Mouse (Mus musculus): Measurements from ENCODE around the gene Myl6b. TPM values are rescaled to one million over a fixed set of nuclear protein-coding genes. Genes with fewer than 3 reads are reported as not detected.
"Not testable (repeated sequence)": the region's sequence is repeated elsewhere in the genome, so short reads cannot be mapped to it uniquely, and the experiment has no call there.

Myl6b gene
- polyA plus RNA-seq, 1 experiment = 24.5 TPM

DNA sequence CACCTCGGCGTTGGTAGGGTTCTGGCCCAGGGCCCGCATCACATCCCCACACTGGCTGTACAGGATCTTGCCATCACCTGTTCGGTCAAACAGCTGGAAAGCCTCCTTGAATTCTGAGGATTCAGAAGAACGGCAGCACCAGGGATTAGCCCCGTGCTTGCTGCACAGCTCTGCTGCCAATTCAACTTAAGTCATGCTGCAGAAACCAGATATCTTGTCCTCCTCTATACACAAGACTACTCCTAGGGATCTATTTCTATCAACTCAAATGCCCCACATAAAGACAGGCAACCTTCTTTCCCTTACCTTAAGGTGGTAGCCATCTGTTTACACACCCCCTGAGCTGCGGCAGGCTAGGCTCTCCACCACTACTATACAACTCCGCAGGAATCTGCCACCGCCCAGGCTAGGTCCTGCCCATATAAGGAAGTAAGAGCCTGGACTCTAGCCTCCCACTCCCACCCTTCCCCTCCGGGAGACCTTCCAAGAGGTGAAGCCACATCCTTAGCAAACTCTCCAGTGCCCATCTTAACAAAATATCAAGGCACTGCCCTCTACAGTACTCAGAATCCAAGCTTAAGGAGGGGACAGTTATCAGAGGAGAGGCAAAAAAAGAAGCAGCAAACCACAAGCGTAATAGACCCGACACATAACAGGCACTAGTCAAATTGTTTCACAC is 5.7 kb downstream of the Myl6b start:
- Histone ChIP-seq H3K27ac (replicated peaks; ENCODE audit: low read depth, low read length) (peak overlapping the region; percentile 99), H3K4me3 (ENCODE audit: insufficient read depth, low read depth, low read length) (peak overlapping the region; percentile 88), H3K4me1 (ENCODE audit: control insufficient read depth, insufficient read depth, insufficient read length, low read length) (peaks cover 6% of the 10 kb centered on the region)

DNA sequence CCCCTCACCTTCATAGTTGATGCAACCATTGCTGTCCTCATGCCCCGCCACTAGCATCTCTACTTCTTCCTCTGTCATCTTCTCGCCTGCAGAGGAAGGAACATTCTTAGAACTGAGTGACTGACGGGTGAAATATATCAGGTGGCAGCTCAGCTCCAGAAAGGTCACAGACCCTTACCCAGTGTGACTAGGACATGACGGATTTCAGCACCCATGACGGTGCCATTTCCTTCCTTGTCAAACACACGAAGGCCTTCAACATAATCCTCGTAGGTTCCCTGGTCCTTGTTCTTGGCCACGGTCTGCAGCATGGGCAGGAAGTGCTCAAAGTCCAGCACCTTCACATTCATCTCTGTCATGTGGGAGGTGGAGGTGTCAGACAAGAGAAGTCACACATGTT is 6.4 kb downstream of the Myl6b start:
- not testable (repeated sequence) for H3K4me1 ChIP-seq (ENCODE audit: control insufficient read depth, insufficient read depth, insufficient read length, low read length)
- Histone ChIP-seq H3K4me3 (ENCODE audit: insufficient read depth, low read depth, low read length) (peak overlapping the region; percentile 88), H3K27ac (replicated peaks; ENCODE audit: low read depth, low read length) (peak overlapping the region; percentile 99)

DNA sequence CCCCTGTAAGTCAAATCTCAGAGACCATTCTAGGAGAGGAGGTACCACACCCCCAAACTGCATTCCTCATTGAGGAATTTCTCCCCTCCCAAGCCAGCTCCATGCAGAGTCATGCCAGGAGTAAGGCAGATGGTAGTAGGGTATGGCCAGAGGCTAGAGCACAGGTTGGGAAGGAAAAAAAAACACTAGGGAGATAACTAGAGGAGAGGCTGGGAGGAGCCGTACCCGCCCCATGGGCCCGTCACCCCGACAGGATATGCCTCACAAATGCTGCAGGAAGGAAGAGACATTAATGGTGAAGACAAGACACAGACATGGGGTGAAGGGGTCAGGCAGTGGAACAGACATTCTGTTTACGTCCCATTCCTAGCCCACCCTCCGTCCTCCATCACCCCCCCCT is 7.0 kb downstream of the Myl6b start:
- Histone ChIP-seq H3K4me3 (ENCODE audit: insufficient read depth, low read depth, low read length) (peak overlapping the region; percentile 88), H3K4me1 (ENCODE audit: control insufficient read depth, insufficient read depth, insufficient read length, low read length) (peaks cover 6% of the 10 kb centered on the region)

DNA sequence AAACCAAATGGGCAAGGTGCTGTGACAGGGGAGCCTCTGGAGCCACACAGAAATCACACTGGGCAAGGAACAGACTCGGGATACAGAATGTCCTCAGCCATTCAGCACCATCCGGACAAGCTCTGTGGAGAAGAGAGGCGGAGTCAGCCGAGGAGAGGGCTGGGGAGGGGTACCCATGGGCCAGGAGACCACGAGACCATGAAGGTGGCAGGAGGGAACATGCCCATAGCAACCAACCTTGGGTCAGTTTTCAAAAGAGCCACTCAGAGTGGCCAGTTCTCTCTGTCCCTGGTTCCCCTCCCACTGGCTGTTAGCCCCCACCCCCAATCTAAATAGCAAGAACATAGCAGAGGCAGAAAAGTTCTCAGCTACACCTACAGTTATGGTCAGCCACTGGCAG is 7.6 kb downstream of the Myl6b start:
- Histone ChIP-seq H3K4me3 (ENCODE audit: insufficient read depth, low read depth, low read length) (peak overlapping the region; percentile 88), H3K4me1 (ENCODE audit: control insufficient read depth, insufficient read depth, insufficient read length, low read length) (peaks cover 6% of the 10 kb centered on the region), H3K27ac (replicated peaks; ENCODE audit: low read depth, low read length) (peak overlapping the region; percentile 10; the same call in 1 of the 2 replicates)

More for the DNA sequence above, 7.0 kb downstream of the Myl6b start:
- H3K27ac ChIP-seq (replicated peaks; ENCODE audit: low read depth, low read length) = peak overlapping the region; percentile 99

GRCm38 (mm10) chr10:128490232-128490631 is 8.3 kb downstream of the Myl6b start:
- Histone ChIP-seq H3K27ac (replicated peaks; ENCODE audit: low read depth, low read length) (no peak overlapping the region), H3K4me1 (ENCODE audit: control insufficient read depth, insufficient read depth, insufficient read length, low read length) (peaks cover 6% of the 10 kb centered on the region), H3K4me3 (ENCODE audit: insufficient read depth, low read depth, low read length) (no peak overlapping the region)

- Histone ChIP-seq H3K27ac (replicated peaks; ENCODE audit: low read depth, low read length) (0 out of 2 replicates have a peak overlapping the region, but pooled peaks have one; percentile 10), H3K4me3 (ENCODE audit: insufficient read depth, low read depth, low read length) (no peak overlapping the region)
These were observed 8.7 kb downstream of the Myl6b start for GRCm38 (mm10) chr10:128489785-128490184.

GRCm38 (mm10) chr10:128489380-128489779 is 9.1 kb downstream of the Myl6b start:
- Histone ChIP-seq H3K27ac (replicated peaks; ENCODE audit: low read depth, low read length) (0 out of 2 replicates have a peak overlapping the region, but pooled peaks have one; percentile 10), H3K4me3 (ENCODE audit: insufficient read depth, low read depth, low read length) (no peak overlapping the region), H3K4me1 (ENCODE audit: control insufficient read depth, insufficient read depth, insufficient read length, low read length) (no peaks in the 10 kb centered on the region)

More at GRCm38 (mm10) chr10:128489785-128490184, 8.7 kb downstream of the Myl6b start:
- H3K4me1 ChIP-seq (ENCODE audit: control insufficient read depth, insufficient read depth, insufficient read length, low read length) = peaks cover 2% of the 10 kb centered on the region

GRCm38 (mm10) chr10:128488776-128489175 is 9.7 kb downstream of the Myl6b start:
- Histone ChIP-seq H3K27ac (replicated peaks; ENCODE audit: low read depth, low read length) (no peak overlapping the region), H3K4me3 (ENCODE audit: insufficient read depth, low read depth, low read length) (no peak overlapping the region), H3K4me1 (ENCODE audit: control insufficient read depth, insufficient read depth, insufficient read length, low read length) (no peaks in the 10 kb centered on the region)

DNA sequence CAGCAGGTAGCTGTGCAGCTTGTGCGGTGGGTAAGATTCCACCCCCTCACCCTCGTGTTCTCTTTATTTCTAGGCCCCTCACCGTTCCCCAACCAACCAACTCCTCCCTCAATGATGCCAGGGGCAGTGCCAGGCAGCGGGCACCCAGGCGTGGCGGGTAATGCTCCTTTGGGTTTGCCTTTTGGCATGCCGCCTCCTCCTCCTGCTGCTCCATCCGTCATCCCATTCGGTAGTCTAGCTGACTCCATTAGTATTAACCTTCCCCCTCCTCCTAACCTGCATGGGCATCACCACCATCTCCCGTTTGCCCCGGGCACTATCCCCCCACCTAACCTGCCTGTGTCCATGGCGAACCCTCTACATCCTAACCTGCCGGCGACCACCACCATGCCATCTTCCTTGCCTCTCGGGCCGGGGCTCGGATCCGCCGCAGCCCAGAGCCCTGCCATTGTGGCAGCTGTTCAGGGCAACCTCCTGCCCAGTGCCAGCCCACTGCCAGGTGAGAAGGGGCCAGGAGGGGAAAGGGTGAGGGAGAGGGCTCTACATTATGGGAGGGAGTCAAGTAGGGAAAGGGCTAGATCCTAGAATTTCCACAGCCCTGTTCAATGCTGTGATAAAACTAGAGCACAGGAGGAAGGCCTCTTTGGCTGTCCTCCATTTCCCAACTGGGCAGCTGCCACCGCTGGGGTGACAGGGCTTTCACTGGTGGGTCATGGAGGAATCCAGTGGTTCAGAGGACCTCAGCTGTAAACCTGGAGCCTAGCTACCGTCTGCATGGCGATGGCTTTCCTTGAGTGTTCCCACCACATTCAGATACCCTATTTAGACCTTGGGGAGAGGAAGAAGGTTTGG is 10.4 kb downstream of the Myl6b start:
- no peaks in the 10 kb centered on the region for H3K4me1 ChIP-seq (ENCODE audit: control insufficient read depth, insufficient read depth, insufficient read length, low read length)
- H3K4me3 ChIP-seq (ENCODE audit: insufficient read depth, low read depth, low read length) = no peak overlapping the region
- no peak overlapping the region for H3K27ac ChIP-seq (replicated peaks; ENCODE audit: low read depth, low read length)

GRCm38 (mm10) chr10:128486370-128486769 is 12.1 kb downstream of the Myl6b start:
- Histone ChIP-seq H3K4me1 (ENCODE audit: control insufficient read depth, insufficient read depth, insufficient read length, low read length) (no peaks in the 10 kb centered on the region), H3K4me3 (ENCODE audit: insufficient read depth, low read depth, low read length) (no peak overlapping the region), H3K27ac (replicated peaks; ENCODE audit: low read depth, low read length) (no peak overlapping the region)

GRCm38 (mm10) chr10:128474366-128474765 is 24.1 kb downstream of the Myl6b start:
- H3K4me3 ChIP-seq (ENCODE audit: insufficient read depth, low read depth, low read length) = no peak overlapping the region
- no peaks in the 10 kb centered on the region for H3K4me1 ChIP-seq (ENCODE audit: control insufficient read depth, insufficient read depth, insufficient read length, low read length)
- no peak overlapping the region for H3K27ac ChIP-seq (replicated peaks; ENCODE audit: low read depth, low read length)

GRCm38 (mm10) chr10:128460270-128460630 is 38.2 kb downstream of the Myl6b start:
- peak overlapping the region; percentile 98 for H3K4me3 ChIP-seq (ENCODE audit: insufficient read depth, low read depth, low read length)
- H3K4me1 ChIP-seq (ENCODE audit: control insufficient read depth, insufficient read depth, insufficient read length, low read length) = peaks cover 5% of the 10 kb centered on the region; the same call in 1 of the 2 replicates
- H3K27ac ChIP-seq (replicated peaks; ENCODE audit: low read depth, low read length) = 0 out of 2 replicates have a peak overlapping the region, but pooled peaks have one; percentile 5

- Histone ChIP-seq H3K4me3 (ENCODE audit: insufficient read depth, low read depth, low read length) (peak overlapping the region; percentile 98), H3K27ac (replicated peaks; ENCODE audit: low read depth, low read length) (peak overlapping the region; percentile 98), H3K4me1 (ENCODE audit: control insufficient read depth, insufficient read depth, insufficient read length, low read length) (peaks cover 5% of the 10 kb centered on the region; the same call in 1 of the 2 replicates)
These were observed 38.8 kb downstream of the Myl6b start for GRCm38 (mm10) chr10:128459409-128460269.

- Histone ChIP-seq H3K4me3 (ENCODE audit: insufficient read depth, low read depth, low read length) (peak within 1 kb of the TSS; percentile 98), H3K27ac (replicated peaks; ENCODE audit: low read depth, low read length) (peak within 1 kb of the TSS; percentile 98), H3K4me1 (ENCODE audit: control insufficient read depth, insufficient read depth, insufficient read length, low read length) (peaks cover 5% of the 10 kb centered on the region; the same call in 1 of the 2 replicates)
These were observed 39.6 kb downstream of the Myl6b start, which contains the start of gene Smarcc2 for GRCm38 (mm10) chr10:128458719-128459408. TSS of gene Smarcc2 (plus strand) at chr10:128459248.

All from brown adipose tissue, adult 24 weeks (tissue).